8 mouse cellular contexts compared by ENCODE assay signal in the genomic region with DNA sequence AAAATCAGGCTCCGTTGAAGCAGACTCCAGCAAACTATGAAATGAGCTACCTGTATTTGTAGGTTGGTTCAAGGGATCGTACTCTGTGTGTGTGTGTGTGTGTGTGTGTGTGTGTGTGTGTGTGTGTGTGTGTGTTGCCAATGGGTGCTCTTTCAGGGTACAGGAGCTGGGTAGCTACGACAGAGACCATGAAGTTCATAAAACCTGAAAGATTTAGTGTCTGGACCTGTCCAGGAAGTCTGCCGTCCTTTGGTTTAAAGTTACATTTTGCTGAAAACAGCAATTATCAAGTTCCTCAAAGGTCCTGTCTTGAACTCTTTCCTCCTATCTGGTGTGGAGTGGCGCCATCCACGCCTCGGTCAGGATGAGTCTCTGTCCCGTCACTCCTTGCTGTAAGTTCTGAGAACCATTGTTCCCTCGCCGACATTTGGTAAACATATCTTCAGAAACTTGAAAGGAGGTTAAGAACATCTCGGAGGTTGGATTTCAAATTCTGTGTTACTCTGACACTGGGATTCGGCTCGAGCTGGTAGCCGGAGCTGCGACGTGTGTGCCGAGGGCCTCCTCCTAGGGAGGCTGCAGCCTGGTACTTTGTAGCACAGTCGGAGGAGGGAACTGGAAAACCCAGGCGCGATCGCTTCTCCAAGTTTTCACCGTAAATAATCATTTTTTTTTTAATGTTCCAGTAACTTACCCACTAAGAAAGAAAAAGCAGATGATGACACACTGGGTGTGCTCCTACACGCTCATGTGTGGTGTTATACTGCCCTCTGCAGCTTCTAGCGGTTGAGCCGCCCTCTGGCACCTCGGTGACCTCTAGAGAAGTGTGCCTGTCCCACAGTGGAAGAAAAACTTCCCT.
DNase-seq lines count a peak whose midpoint lies in the region; ATAC-seq and TF ChIP-seq lines count a peak whose summit lies in the region.

No protein-coding gene starts in this region.

- H3K9me3 ChIP-seq in forebrain, embryonic 11.5 days (ENCODE audit: control insufficient read depth, low read length): no peaks in the 10 kb centered on the region
- H3K9me3 ChIP-seq in heart, embryonic 14.5 days (ENCODE audit: control insufficient read depth, low read length): no peaks in the 10 kb centered on the region
- no peaks in the 10 kb centered on the region for H3K9me3 ChIP-seq in stomach, embryonic 16.5 days (replicated peaks; ENCODE audit: control insufficient read depth, low read length)

- TF ChIP-seq POLR2A in thymus, adult 2 months (IDR thresholded peaks at IDR 0.05; ENCODE audit: control insufficient read depth, extremely low read depth, insufficient read depth, low read length, poor library complexity): no peak

- DNase-seq in 416B (ENCODE audit: low read depth) (peak; percentile 9), WW6 (ENCODE audit: low read depth, low spot score) (peak; percentile 24)
- DNase-seq in forebrain, embryonic 11.5 days (ENCODE audit: low spot score): no peak
- peak; percentile 81 for DNase-seq in kidney, postnatal 14 days
- DNase-seq in lung, postnatal 25 days (ENCODE audit: low spot score): peak; percentile 61
- no peak for DNase-seq in thymus, adult 2 months

- ATAC-seq in forebrain, embryonic 11.5 days (replicated peaks; ENCODE audit: low FRiP score): peak; percentile 51; the same call in 1 of the 2 replicates
- ATAC-seq in heart, embryonic 14.5 days (ENCODE audit: insufficient number of reproducible peaks, insufficient read depth, low FRiP score, low read depth): peak; percentile 83
- ATAC-seq in stomach, embryonic 16.5 days (ENCODE audit: insufficient read depth, low FRiP score): peak; percentile 84; the same call in 1 of the 2 replicates

- WGBS in forebrain, embryonic 11.5 days: 65% methylated on average over 26 of the region's 26 CpGs
- 30% methylated on average over 26 of the region's 26 CpGs for WGBS in heart, embryonic 14.5 days
- 37% methylated on average over 26 of the region's 26 CpGs for WGBS in stomach, embryonic 16.5 days
- WGBS in thymus, adult 2 months: 58% methylated on average over 26 of the region's 26 CpGs

- TF ChIP-seq CTCF in thymus, adult 2 months (IDR thresholded peaks at IDR 0.05; ENCODE audit: borderline replicate concordance, control insufficient read depth, extremely low read depth, insufficient read depth, low read length, poor library complexity): no peak

- no peak overlapping the region for H3K27ac ChIP-seq in forebrain, embryonic 11.5 days (ENCODE audit: low read depth, low read length)
- H3K27ac ChIP-seq in heart, embryonic 14.5 days (replicated peaks in 1 of 2; ENCODE audit: control insufficient read depth in 1 of 2, insufficient read depth in 1 of 2, low read depth in 2 of 2, low read length in 2 of 2): peak overlapping the region; percentile 55 to 73
- peak overlapping the region; percentile 9; the same call in 1 of the 2 replicates for H3K27ac ChIP-seq in stomach, embryonic 16.5 days (ENCODE audit: low read length)
- H3K27ac ChIP-seq in thymus, adult 2 months (ENCODE audit: control insufficient read depth, insufficient read depth, low read length): no peak overlapping the region

- no peak overlapping the region for H3K9ac ChIP-seq in forebrain, embryonic 11.5 days (ENCODE audit: low read length)
- H3K9ac ChIP-seq in heart, embryonic 14.5 days (ENCODE audit: low read length): peak overlapping the region; percentile 58
- peak overlapping the region; percentile 55 for H3K9ac ChIP-seq in stomach, embryonic 16.5 days (ENCODE audit: low read length)

- H3K4me2 ChIP-seq in forebrain, embryonic 11.5 days (ENCODE audit: low read depth, low read length, severe bottlenecking): no peak overlapping the region
- H3K4me2 ChIP-seq in heart, embryonic 14.5 days (ENCODE audit: low read length): peak overlapping the region; percentile 59
- H3K4me2 ChIP-seq in stomach, embryonic 16.5 days (ENCODE audit: low read depth, low read length): peak overlapping the region; percentile 39

- no peaks in the 10 kb centered on the region for H3K27me3 ChIP-seq in forebrain, embryonic 11.5 days (ENCODE audit: control insufficient read depth, insufficient read depth, low read length)
- H3K27me3 ChIP-seq in heart, embryonic 14.5 days (ENCODE audit: control insufficient read depth, insufficient read depth, low read length): no peaks in the 10 kb centered on the region
- H3K27me3 ChIP-seq in stomach, embryonic 16.5 days (ENCODE audit: control insufficient read depth, insufficient read depth, low read length): no peaks in the 10 kb centered on the region
- H3K27me3 ChIP-seq in thymus, adult 2 months (ENCODE audit: control insufficient read depth, insufficient read depth, low read length): no peaks in the 10 kb centered on the region

- no peaks in the 10 kb centered on the region for H3K4me1 ChIP-seq in forebrain, embryonic 11.5 days (replicated peaks; ENCODE audit: control insufficient read depth, insufficient read depth, low read length)
- H3K4me1 ChIP-seq in heart, embryonic 14.5 days (ENCODE audit: control insufficient read depth in 2 of 2, insufficient read depth in 2 of 2, low read length in 2 of 2): peaks cover 14 to 25% of the 10 kb centered on the region in 2 experiments
- H3K4me1 ChIP-seq in stomach, embryonic 16.5 days (ENCODE audit: control insufficient read depth, insufficient read depth, low read length): no peaks in the 10 kb centered on the region
- H3K4me1 ChIP-seq in thymus, adult 2 months (replicated peaks; ENCODE audit: control insufficient read depth, insufficient read depth, low read length): no peaks in the 10 kb centered on the region

- H3K4me3 ChIP-seq in forebrain, embryonic 11.5 days (ENCODE audit: low read depth, low read length): no peak overlapping the region
- peak overlapping the region; percentile 27 to 28 for H3K4me3 ChIP-seq in heart, embryonic 14.5 days (ENCODE audit: control insufficient read depth in 1 of 2, insufficient read depth in 1 of 2, low read depth in 1 of 2, low read length in 2 of 2)
- H3K4me3 ChIP-seq in stomach, embryonic 16.5 days (replicated peaks; ENCODE audit: low read length): peak overlapping the region; percentile 25
- H3K4me3 ChIP-seq in thymus, adult 2 months (ENCODE audit: control insufficient read depth, insufficient read depth, low read length): no peak overlapping the region

- H3K36me3 ChIP-seq in forebrain, embryonic 11.5 days (ENCODE audit: control insufficient read depth, insufficient read depth, low read length): no peaks in the 10 kb centered on the region
- no peaks in the 10 kb centered on the region for H3K36me3 ChIP-seq in heart, embryonic 14.5 days (ENCODE audit: control insufficient read depth, insufficient read depth, low read length)
- no peaks in the 10 kb centered on the region for H3K36me3 ChIP-seq in stomach, embryonic 16.5 days (ENCODE audit: control insufficient read depth, insufficient read depth, low read length)
- H3K36me3 ChIP-seq in thymus, adult 2 months (ENCODE audit: control insufficient read depth, insufficient read depth, low read length): no peaks in the 10 kb centered on the region

Comparison
In these comparisons a context has a peak if more than half of its experiments do, and no peak if none do; other contexts are left out.
1. DNase-seq: peak in 416B (single experiment), WW6 (single experiment), kidney, postnatal 14 days (single experiment) and lung, postnatal 25 days (single experiment); none in forebrain, embryonic 11.5 days (single experiment) and thymus, adult 2 months (single experiment).
2. H3K27ac ChIP-seq: peak in heart, embryonic 14.5 days (2 of 2) and stomach, embryonic 16.5 days (single experiment); none in forebrain, embryonic 11.5 days (single experiment) and thymus, adult 2 months (single experiment).
3. H3K4me3 ChIP-seq: peak in heart, embryonic 14.5 days (2 of 2) and stomach, embryonic 16.5 days (single experiment); none in forebrain, embryonic 11.5 days (single experiment) and thymus, adult 2 months (single experiment).
4. Peak in every context shown above with its lines, with median percentiles within 50 percentile points of each other: ATAC-seq.